Mouse (Mus musculus): Measurements from ENCODE around the gene Atp1a2.
"Not testable (repeated sequence)": the region's sequence is repeated elsewhere in the genome, so short reads cannot be mapped to it uniquely, and the experiment has no call there.

Atp1a2 gene

GRCm38 (mm10) chr1:172271765-172272164 lies 26.1 kb downstream of the Atp1a2 start:
- DNase-seq (ENCODE audit: low spot score) = no peak

GRCm38 (mm10) chr1:172271208-172271607 lies 26.7 kb downstream of the Atp1a2 start:
- no peak for DNase-seq (ENCODE audit: low spot score)

GRCm38 (mm10) chr1:172261477-172262078 lies 36.3 kb downstream of the Atp1a2 start, which contains the start of gene Igsf8:
Gene Igsf8 (plus strand): TSS chr1:172261641.
- DNase-seq (ENCODE audit: low spot score) = no peak

- no peak for DNase-seq (ENCODE audit: low spot score)
Measured at GRCm38 (mm10) chr1:172258314-172258713, 39.5 kb downstream of the Atp1a2 start, which contains the start of gene Atp1a4. Gene Atp1a4 (minus strand): TSS chr1:172258414.

GRCm38 (mm10) chr1:172247679-172248078 lies 50.2 kb downstream of the Atp1a2 start:
- DNase-seq (ENCODE audit: low spot score) = peak; percentile 10

DNA sequence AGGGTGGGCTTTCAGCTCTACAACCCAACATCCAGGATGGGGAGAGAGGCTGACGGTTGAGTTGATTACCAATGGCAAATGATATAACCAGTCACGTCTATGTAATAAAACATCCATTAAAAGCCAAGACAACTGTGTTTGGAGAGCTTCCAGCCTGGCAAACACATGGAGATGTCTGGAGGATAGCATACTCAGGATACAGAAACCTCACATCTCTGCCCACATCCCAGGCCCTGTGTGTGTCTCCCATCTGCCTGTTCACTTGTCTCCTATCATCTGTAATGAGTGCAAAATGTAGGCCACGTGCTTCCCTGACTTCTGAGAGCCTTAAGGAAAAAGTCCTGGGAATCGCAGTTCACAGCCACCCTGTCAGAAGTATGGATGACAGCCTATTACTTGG lies 50.6 kb downstream of the Atp1a2 start:
- DNase-seq (ENCODE audit: low spot score) = no peak

GRCm38 (mm10) chr1:172244645-172245044 lies 53.2 kb downstream of the Atp1a2 start:
- DNase-seq (ENCODE audit: low spot score) = not testable (repeated sequence)

DNA sequence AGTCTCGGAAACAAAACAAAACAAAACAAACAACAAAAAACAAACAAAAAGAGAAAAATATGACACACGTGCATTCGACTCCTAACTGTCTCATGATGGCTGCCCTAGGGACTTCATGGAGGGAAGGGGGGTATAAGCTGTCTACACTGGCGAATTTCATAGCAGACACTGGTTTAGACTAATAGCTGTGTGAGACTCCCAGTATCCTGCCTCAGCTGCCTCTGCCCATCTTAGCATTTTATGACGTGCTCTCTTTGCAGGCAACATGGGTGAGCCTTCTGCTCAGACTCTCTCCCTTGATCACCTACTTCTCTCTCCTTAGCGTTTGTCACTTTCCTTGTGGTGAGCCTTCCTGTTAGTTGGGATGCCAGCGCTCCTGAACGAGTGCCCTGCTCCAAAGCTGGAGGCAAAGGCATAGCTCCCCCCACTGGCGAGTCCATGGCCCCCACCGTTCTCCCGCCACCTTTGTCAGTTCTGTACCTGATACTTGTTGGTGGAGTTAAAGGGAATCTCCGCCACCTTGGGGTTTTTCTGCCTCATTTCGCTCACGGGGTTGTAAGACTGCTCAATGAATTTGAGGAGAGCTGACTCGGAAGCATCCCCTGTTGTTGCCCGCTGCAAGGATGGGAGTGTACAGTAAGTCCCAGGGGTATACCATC lies 54.2 kb downstream of the Atp1a2 start:
- peak; percentile 16 for DNase-seq (ENCODE audit: low spot score)

DNA sequence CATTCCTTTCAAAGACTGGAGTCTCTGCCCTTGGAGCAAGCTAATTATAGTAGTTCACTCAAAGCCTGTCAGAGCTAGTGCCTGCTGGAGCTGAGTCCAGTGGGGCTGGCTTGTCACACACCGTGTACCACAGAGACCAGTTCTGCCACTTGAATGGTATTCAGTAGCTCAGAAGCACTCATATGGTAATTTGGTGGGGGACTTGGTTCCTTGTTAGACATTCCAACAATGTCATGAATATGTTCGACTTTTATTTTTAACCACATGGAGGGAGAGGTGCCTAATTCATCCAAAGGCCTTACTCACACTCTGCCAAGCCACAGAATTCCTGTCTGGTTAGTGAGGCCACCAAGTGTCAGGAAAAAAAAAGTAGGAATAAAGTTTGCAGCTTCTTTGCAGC lies 55.5 kb downstream of the Atp1a2 start:
- DNase-seq (ENCODE audit: low spot score) = peak; percentile 19

DNA sequence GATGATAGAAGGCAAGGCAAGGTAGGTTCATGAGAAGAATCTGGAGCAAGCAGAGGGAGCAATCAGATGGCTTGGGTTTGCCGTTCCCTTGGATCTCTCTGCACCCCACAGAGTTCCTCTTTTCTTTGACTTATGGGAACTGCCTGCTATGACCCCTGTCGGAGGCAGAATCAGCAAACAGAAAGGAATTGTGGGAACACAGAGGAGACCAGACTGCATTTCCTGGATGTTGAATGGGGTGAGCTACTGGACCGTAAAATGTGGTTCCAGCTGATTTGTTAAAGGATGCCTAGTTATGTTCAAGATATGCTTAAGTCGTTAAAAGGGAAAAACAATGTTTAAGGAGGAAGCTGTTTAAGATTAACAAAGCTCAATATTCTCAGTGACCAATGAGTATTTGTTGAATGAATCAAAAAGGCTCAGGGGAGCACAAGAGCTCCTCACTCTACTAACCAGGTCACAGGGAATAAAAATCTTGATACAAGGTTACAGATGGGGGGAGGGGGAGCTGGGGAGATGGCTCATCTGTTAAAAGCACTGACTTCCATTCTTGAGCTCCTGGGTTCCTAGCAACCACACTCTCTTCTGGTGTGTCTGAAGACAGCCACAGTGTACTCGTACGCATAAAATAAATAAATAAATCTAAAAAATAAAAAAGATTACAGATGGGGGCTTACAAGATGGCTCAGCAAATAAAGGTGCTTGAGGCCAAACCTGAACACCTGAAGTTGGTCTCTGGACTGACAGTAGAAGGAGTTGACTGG lies 56.7 kb downstream of the Atp1a2 start:
- no peak for DNase-seq (ENCODE audit: low spot score)

- no peak for DNase-seq (ENCODE audit: low spot score)
Measured at GRCm38 (mm10) chr1:172229215-172229614, 68.6 kb downstream of the Atp1a2 start.

DNA sequence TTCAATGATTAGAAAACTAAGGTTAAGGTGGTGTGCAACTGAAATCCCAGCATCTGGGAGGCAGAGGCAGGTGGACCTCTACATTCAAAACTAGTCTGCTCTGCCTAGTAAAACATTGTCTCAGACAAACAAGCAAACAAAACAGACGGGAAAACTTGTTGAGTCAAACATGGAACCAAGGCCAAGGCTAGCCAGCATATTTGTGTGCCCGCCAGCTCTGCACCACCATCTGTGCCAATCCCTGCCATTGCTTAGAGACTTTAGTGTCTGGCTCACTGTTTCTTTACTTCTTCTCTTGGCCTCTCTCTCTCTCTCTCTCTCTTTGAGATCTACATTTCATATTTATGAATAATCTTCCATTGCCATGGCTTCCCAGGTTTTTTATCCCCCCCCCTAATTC lies 69.7 kb downstream of the Atp1a2 start:
- no peak for DNase-seq (ENCODE audit: low spot score)

Measured in lung, postnatal 25 days (tissue).